Mouse (Mus musculus) heart, adult 9 months (tissue): ENCODE measurements around the gene Lrch4.

Experiments
- DNase-seq, 2 experiments: peaks; one replicate each; pipeline ENCODE4 v3.0.0; 2022; ENCODE audit warnings: low spot score in 2 of 2

Lrch4 gene

GRCm38 (mm10) chr5:137628498-137629305, at the start of gene Lrch4, which contains the start of the genes Fbxo24 and Gm20605:
Lrch4 (plus strand) TSS chr5:137629121.
Fbxo24 (minus strand) TSS chr5:137629002.
Gm20605 (plus strand) TSS chr5:137629175.
- peak; percentile 100 for DNase-seq

- no peak for DNase-seq
These were observed 48.7 kb upstream of the Lrch4 start for GRCm38 (mm10) chr5:137580246-137580645.

GRCm38 (mm10) chr5:137582702-137583101, 46.2 kb upstream of the Lrch4 start:
- no peak for DNase-seq

GRCm38 (mm10) chr5:137583670-137584169, 45.2 kb upstream of the Lrch4 start:
- DNase-seq = no peak

- peak; percentile 51 to 63 for DNase-seq
These were observed 43.9 kb upstream of the Lrch4 start for GRCm38 (mm10) chr5:137584976-137585375.

- DNase-seq = no peak
These were observed 38.4 kb upstream of the Lrch4 start for GRCm38 (mm10) chr5:137590507-137590906.

- no peak for DNase-seq
These were observed 33.0 kb upstream of the Lrch4 start for GRCm38 (mm10) chr5:137595921-137596320.

GRCm38 (mm10) chr5:137596601-137597261, 32.2 kb upstream of the Lrch4 start:
- DNase-seq = no peak

GRCm38 (mm10) chr5:137597625-137598024, 31.3 kb upstream of the Lrch4 start:
- no peak for DNase-seq

GRCm38 (mm10) chr5:137598100-137598826, 30.7 kb upstream of the Lrch4 start:
- no peak for DNase-seq

- no peak for DNase-seq
These were observed 29.3 kb upstream of the Lrch4 start for GRCm38 (mm10) chr5:137599600-137599999.

- no peak for DNase-seq
These were observed 28.7 kb upstream of the Lrch4 start for GRCm38 (mm10) chr5:137600281-137600618.

GRCm38 (mm10) chr5:137600619-137601364, 28.1 kb upstream of the Lrch4 start, which contains the start of gene Mospd3:
Mospd3 (minus strand) TSS chr5:137601058.
- DNase-seq = peak; percentile 97 to 98

GRCm38 (mm10) chr5:137601365-137601729, 27.6 kb upstream of the Lrch4 start:
- DNase-seq = peak in 1 of 2 experiments; percentile 23

GRCm38 (mm10) chr5:137607860-137608653, 20.9 kb upstream of the Lrch4 start:
- DNase-seq = no peak

- DNase-seq = no peak
These were observed 20.2 kb upstream of the Lrch4 start for GRCm38 (mm10) chr5:137608654-137609190.

GRCm38 (mm10) chr5:137609292-137609691, 19.6 kb upstream of the Lrch4 start:
- no peak for DNase-seq

GRCm38 (mm10) chr5:137610056-137610455, 18.9 kb upstream of the Lrch4 start:
- DNase-seq = no peak

GRCm38 (mm10) chr5:137610548-137611244, 18.2 kb upstream of the Lrch4 start:
- DNase-seq = peak; percentile 81 to 86

GRCm38 (mm10) chr5:137611245-137611602, 17.7 kb upstream of the Lrch4 start:
- peak; percentile 71 to 81 for DNase-seq
